Mouse (Mus musculus): ENCODE results near the gene Snx29. TPM values are rescaled to one million over a fixed set of nuclear protein-coding genes. Genes with fewer than 3 reads are reported as not detected.

Gene Snx29
- total and polyA plus RNA-seq, 2 experiments from 2014 or later: 7.0 to 22.8 TPM

DNA sequence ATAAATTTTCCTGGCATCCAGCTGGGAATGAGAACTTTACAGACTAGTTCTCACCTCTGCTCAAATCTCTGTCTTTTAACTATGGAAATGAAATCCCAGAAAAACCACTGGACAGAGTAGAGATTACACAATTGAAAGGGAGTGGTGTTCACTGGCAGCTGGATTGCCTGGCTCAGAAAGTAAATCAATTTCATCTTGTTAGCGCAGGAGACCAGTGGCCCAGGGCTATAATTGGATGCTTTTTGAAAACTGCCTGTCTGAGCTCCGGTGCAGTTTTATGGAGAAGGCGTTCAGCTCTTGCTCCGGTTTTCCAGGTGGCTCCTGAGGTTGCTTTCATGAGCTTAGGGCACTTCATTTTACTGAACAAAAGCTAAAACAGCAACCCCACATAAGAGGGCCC is 371.7 kb downstream of the Snx29 start:
- no peak overlapping the region for H3K4me2 ChIP-seq (ENCODE audit: low read depth, low read length, poor library complexity, severe bottlenecking)
- no peaks in the 10 kb centered on the region for H3K27me3 ChIP-seq (ENCODE audit: insufficient read depth, low read length)
- 0 out of 2 replicates have a peak, but pooled peaks cover 5% of the 10 kb centered on the region for H3K4me1 ChIP-seq (ENCODE audit: insufficient read depth, low read length)
- H3K9me3 ChIP-seq (ENCODE audit: low read length): no peaks in the 10 kb centered on the region
- DNase-seq (ENCODE audit: low spot score) (no peak), ATAC-seq (ENCODE audit: low FRiP score) (no peak)
- H3K9ac ChIP-seq (replicated peaks; ENCODE audit: low read length, poor library complexity, severe bottlenecking): no peak overlapping the region
- no peak overlapping the region for H3K4me3 ChIP-seq (ENCODE audit: low read depth, low read length)
- no peak overlapping the region for H3K27ac ChIP-seq (ENCODE audit: low read depth, low read length)
- no peak for TF ChIP-seq CTCF (IDR thresholded peaks at IDR 0.05)
- WGBS: 58% methylated on average over 4 of the region's 4 CpGs
- H3K36me3 ChIP-seq (ENCODE audit: insufficient read depth, low read length): no peaks in the 10 kb centered on the region

DNA sequence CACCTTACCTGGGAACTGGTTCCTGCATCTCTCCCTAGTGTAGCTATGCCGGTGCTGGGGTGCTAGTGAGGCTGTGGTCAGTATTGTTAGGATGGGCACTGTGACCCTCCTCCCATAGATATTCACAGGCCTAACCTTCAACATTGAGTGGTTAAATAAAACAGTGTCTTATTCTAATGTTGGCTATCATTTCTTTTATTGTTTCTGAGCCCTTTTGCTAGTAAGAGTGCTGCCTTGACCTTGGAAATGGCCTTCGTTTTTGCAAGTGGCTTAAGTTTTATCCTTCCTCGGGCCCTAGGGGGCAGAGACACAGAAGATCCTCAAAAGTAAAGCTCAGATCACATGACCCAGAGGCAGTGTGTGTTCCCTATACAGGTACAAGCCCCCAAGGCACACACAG is 374.1 kb downstream of the Snx29 start:
- Histone ChIP-seq H3K9me3 (ENCODE audit: low read length) (no peaks in the 10 kb centered on the region), H3K27me3 (ENCODE audit: insufficient read depth, low read length) (no peaks in the 10 kb centered on the region), H3K4me2 (ENCODE audit: low read depth, low read length, poor library complexity, severe bottlenecking) (no peak overlapping the region), H3K36me3 (ENCODE audit: insufficient read depth, low read length) (no peaks in the 10 kb centered on the region), H3K4me3 (ENCODE audit: low read depth, low read length) (no peak overlapping the region), H3K4me1 (ENCODE audit: insufficient read depth, low read length) (0 out of 2 replicates have a peak, but pooled peaks cover 5% of the 10 kb centered on the region), H3K9ac (replicated peaks; ENCODE audit: low read length, poor library complexity, severe bottlenecking) (no peak overlapping the region), H3K27ac (ENCODE audit: low read depth, low read length) (no peak overlapping the region)
- 76% methylated on average over 3 of the region's 3 CpGs for WGBS
- DNase-seq (ENCODE audit: low spot score): no peak
- no peak for ATAC-seq (ENCODE audit: low FRiP score)
- no peak for TF ChIP-seq CTCF (IDR thresholded peaks at IDR 0.05)

DNA sequence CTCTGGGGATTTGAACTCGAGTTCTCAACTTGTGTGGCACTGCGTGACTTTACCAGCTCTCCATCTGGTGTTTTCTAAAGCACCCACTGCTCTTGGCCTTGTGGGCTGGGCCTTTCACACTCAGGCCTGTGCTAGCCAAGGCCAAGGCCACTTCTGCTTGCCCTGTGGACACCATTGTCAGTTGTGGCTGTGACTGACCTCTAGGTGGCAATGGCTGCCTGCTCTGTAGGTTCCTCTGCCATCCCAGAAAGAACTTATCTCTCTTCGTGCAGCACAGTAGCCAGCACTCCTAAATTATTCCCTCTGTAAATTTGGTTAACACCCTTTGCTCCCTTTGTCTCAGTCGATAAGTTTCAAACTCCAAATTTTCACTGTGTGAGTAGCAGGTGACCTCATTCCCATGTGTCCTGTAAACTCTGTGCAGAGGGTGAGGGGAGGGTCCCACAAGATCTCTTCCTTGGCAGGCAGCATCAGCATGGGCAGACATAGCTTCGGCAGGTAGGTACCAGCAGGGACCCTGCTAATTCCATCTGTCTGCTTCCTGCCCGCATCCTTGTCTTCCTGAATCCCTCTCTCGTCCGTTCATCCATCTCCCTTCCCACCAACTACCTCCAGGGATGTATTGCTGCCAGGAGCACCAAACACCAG is 375.1 kb downstream of the Snx29 start:
- DNase-seq (ENCODE audit: low spot score): peak; percentile 77
- Histone ChIP-seq H3K9ac (replicated peaks; ENCODE audit: low read length, poor library complexity, severe bottlenecking) (0 out of 2 replicates have a peak overlapping the region, but pooled peaks have one; percentile 19), H3K27me3 (ENCODE audit: insufficient read depth, low read length) (no peaks in the 10 kb centered on the region), H3K36me3 (ENCODE audit: insufficient read depth, low read length) (no peaks in the 10 kb centered on the region), H3K27ac (ENCODE audit: low read depth, low read length) (no peak overlapping the region), H3K4me3 (ENCODE audit: low read depth, low read length) (no peak overlapping the region), H3K9me3 (ENCODE audit: low read length) (no peaks in the 10 kb centered on the region), H3K4me2 (ENCODE audit: low read depth, low read length, poor library complexity, severe bottlenecking) (no peak overlapping the region), H3K4me1 (ENCODE audit: insufficient read depth, low read length) (0 out of 2 replicates have a peak, but pooled peaks cover 5% of the 10 kb centered on the region)
- peak; percentile 88 for TF ChIP-seq CTCF (IDR thresholded peaks at IDR 0.05)
- peak; percentile 65 for ATAC-seq (ENCODE audit: low FRiP score)
- WGBS: 60% methylated on average over 8 of the region's 8 CpGs

DNA sequence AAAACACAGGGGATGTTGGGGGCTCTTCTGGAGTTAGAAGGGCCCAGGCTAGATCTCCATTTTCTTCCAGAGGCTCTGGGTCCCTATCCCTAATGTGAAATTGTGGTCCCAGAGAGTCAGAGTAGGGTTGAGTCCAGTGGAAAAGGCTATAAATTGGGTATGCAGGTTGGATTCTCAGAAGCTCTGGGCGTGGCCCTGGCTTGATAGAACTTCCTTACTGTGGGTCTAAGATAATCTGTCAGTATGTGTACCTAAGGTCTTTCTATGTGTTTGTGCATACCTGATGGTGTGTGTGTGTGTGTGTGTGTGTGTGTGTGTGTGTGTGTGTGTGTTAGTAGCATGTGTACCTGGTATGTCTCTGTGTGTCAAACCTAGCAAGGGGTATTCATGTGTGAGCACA is 378.9 kb downstream of the Snx29 start:
- Histone ChIP-seq H3K4me1 (ENCODE audit: insufficient read depth, low read length) (0 out of 2 replicates have a peak, but pooled peaks cover 5% of the 10 kb centered on the region), H3K36me3 (ENCODE audit: insufficient read depth, low read length) (no peaks in the 10 kb centered on the region), H3K4me3 (ENCODE audit: low read depth, low read length) (no peak overlapping the region), H3K9ac (replicated peaks; ENCODE audit: low read length, poor library complexity, severe bottlenecking) (no peak overlapping the region), H3K4me2 (ENCODE audit: low read depth, low read length, poor library complexity, severe bottlenecking) (no peak overlapping the region), H3K27ac (ENCODE audit: low read depth, low read length) (no peak overlapping the region), H3K9me3 (ENCODE audit: low read length) (no peaks in the 10 kb centered on the region), H3K27me3 (ENCODE audit: insufficient read depth, low read length) (no peaks in the 10 kb centered on the region)
- TF ChIP-seq CTCF (IDR thresholded peaks at IDR 0.05): no peak
- DNase-seq (ENCODE audit: low spot score) (no peak), ATAC-seq (ENCODE audit: low FRiP score) (no peak)
- 88% methylated on average over 1 of the region's 1 CpGs for WGBS

DNA sequence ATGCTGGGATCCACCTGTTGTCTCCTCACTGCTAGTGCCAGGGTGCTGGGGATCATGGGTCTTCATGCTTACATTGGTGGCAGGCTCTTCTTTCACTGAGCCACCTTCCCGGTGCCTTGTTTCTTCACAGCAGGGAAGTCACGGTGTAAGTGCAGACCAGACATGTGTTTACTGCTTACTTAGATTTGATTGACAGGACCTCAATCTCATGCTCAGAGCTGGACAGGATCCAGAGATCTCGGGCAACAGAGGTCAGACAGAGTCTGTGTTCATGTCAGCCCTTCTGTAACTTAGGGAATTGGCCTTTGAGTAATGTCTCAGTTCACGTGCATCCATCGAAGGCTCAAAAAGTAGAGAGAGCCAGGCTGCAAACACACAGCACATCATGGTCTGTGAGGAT is 381.4 kb downstream of the Snx29 start:
- no peak overlapping the region for H3K4me3 ChIP-seq (ENCODE audit: low read depth, low read length)
- no peak overlapping the region for H3K27ac ChIP-seq (ENCODE audit: low read depth, low read length)
- ATAC-seq (ENCODE audit: low FRiP score) (no peak), DNase-seq (ENCODE audit: low spot score) (no peak)
- TF ChIP-seq CTCF (IDR thresholded peaks at IDR 0.05): no peak
- no peak overlapping the region for H3K9ac ChIP-seq (replicated peaks; ENCODE audit: low read length, poor library complexity, severe bottlenecking)
- H3K9me3 ChIP-seq (ENCODE audit: low read length): no peaks in the 10 kb centered on the region
- H3K27me3 ChIP-seq (ENCODE audit: insufficient read depth, low read length): no peaks in the 10 kb centered on the region
- H3K36me3 ChIP-seq (ENCODE audit: insufficient read depth, low read length): no peaks in the 10 kb centered on the region
- no peaks in the 10 kb centered on the region for H3K4me1 ChIP-seq (ENCODE audit: insufficient read depth, low read length)
- 52% methylated on average over 5 of the region's 5 CpGs for WGBS
- H3K4me2 ChIP-seq (ENCODE audit: low read depth, low read length, poor library complexity, severe bottlenecking): no peak overlapping the region

DNA sequence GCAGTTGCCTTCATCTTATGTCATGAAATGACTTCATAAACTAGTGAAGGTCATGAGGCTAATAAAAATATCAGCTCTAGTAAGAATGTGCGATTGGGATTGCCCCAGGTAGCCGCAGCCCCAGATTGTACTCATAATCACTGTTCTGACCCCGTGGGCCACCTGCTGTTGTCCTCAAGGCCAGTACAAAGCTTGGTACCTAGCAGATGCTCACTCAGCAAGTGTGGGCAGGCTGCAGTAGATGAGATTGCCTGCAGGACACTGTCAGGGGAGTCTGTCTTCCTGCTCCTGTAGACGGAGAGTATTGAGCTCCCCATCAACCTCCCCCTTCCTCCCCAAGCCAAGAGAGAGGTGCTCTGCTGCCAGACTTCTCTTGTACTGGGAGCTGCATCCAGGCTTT is 382.7 kb downstream of the Snx29 start:
- no peak overlapping the region for H3K9ac ChIP-seq (replicated peaks; ENCODE audit: low read length, poor library complexity, severe bottlenecking)
- H3K4me2 ChIP-seq (ENCODE audit: low read depth, low read length, poor library complexity, severe bottlenecking): no peak overlapping the region
- no peak for TF ChIP-seq CTCF (IDR thresholded peaks at IDR 0.05)
- no peaks in the 10 kb centered on the region for H3K4me1 ChIP-seq (ENCODE audit: insufficient read depth, low read length)
- 85% methylated on average over 4 of the region's 4 CpGs for WGBS
- no peaks in the 10 kb centered on the region for H3K27me3 ChIP-seq (ENCODE audit: insufficient read depth, low read length)
- no peak for DNase-seq (ENCODE audit: low spot score)
- no peaks in the 10 kb centered on the region for H3K36me3 ChIP-seq (ENCODE audit: insufficient read depth, low read length)
- H3K4me3 ChIP-seq (ENCODE audit: low read depth, low read length): no peak overlapping the region
- no peak overlapping the region for H3K27ac ChIP-seq (ENCODE audit: low read depth, low read length)
- no peak for ATAC-seq (ENCODE audit: low FRiP score)
- H3K9me3 ChIP-seq (ENCODE audit: low read length): no peaks in the 10 kb centered on the region
